Mouse (Mus musculus): ENCODE results near the gene Rgs14. TPM values are rescaled to one million over a fixed set of nuclear protein-coding genes. Genes with fewer than 3 reads are reported as not detected.

The Rgs14 gene
- total RNA-seq, 4 experiments from 2014 or later: 0.19 to 0.80 (median 0.41) TPM

DNA sequence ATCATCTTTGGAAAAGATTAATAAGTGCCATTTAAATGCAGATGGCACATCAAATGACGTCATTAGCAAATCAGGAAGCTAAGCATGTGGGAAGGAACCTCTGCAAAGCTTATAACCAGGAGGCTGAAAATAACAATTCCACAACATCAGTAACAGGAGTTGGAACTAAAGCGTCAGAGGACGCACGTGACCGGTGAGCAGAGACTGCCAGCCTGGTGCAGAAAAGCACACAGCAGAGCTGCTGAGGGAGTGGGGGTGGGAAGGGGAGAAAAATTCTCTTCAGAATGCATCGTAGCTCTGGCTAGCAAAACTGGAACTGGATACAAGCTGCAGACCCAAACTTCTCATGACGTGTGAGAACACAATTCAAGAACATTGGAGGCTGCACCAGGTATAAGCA is 25.2 kb upstream of the Rgs14 start:
- DNase-seq (ENCODE audit: low spot score): no peak

DNA sequence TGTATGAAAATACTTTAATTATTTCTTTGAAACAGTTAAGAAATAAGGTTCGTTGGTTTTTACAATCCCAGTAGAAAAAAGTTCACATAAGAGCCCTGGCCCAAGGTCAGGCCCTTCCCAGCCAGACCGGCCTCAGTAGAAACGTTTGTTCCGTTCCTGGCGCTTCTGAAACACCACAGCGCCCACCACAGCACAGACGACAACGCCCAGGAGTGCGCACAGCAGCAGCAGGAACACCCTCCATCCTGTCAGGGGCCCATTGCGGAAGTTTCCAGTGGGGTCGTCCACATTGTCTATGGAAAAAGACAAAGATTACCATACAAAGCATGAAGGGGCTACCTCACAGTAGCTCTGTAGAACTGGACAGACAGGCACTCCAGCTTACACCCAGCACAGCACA is 22.8 kb upstream of the Rgs14 start:
- no peak for DNase-seq (ENCODE audit: low spot score)

DNA sequence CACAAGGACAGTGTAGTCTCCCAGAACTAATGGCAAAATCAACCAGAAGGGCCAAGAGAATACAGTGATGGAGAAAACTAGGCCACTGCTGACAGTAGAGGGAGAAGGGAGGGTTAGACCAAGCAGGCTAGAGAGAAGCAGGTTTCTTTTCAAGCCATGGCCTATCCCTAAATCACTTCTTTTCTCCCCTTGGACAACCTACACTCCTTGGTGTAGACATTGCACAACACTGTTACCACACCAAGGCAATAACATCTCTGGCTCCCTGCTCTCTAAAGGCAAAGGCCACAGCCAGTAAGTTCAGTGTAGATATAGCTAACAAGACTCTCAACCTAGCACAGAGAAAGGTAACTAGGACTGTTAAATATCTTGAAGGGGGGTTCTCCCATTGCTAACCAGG is 8.4 kb upstream of the Rgs14 start:
- no peak for DNase-seq (ENCODE audit: low spot score)

DNA sequence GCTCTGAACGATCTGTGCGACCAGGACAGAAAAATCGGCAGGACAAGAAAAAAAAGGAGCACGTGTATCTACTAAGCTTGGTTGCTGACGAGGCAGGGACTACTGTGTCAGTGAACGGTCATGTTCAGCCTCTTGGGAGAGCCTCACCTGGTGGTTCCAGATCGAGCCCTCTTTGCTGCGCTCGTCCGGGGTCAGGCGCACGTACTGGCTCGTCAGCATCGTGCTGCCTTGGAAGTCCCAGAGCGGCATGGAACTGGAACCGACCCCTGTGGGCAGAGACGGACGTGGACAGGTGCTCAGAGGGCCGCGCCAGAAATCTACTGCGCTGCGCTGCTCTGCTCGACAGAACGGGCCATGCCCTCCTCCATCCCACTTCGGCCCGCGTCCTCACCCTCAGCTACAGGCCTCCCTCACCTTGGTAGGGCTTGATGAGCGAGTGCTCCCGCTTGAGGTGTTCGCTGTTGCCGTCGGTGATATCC is 7.5 kb upstream of the Rgs14 start:
- DNase-seq (ENCODE audit: low spot score): no peak

DNA sequence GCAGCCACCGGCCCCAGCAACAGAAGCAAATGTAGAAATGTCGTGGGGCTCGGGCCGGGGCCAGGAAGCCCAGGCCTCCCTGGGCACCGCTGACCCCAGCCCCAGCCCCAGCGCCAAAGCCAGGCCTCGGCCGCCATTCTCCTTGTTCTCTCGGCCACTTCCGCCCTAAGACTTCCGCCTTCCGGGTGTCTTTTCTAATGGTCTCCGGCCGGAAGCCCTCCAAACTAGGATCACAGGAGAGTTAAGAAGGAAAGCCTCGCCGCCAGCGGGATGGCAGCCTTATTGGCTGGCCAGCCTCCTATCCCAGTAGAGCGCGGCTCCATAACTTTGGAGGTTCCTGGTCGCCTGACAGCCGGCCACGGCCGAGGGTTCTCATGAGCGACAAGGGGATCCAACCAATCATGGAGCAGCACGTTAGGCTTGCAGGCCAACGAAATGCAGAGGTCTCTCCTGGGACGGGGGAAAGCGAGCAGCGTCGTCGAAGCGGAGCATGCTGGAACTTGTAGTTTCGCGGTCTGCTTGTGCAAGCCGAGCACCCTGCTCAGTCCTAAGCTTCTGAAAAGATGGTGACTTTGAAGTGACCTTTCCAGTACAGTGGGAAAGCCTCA is 7.0 kb upstream of the Rgs14 start, which contains the start of gene Lman2:
Lman2 (minus strand) TSS at position 331 of the 608 bp plus-strand sequence.
- peak; percentile 98 for DNase-seq (ENCODE audit: low spot score)

DNA sequence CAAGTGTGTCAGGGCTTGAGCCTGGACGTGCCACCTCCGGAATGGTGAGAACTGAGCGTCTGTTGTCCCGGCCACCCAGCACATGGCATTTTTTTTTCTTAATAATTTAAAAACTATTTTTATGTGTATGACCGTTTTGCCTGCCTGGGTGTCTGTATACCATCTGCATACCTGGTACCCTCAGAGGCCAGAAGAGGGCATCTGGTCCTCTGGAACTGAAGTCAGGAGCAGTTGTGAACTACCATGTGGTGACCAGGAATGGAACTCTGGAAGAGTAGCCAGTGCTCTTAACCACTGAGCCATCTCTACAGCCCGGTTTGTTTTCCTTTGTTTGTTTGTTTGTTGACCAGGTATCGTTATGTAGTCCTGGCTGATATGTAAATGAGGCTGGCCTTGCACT is 1.1 kb upstream of the Rgs14 start:
- no peak for DNase-seq (ENCODE audit: low spot score)

DNA sequence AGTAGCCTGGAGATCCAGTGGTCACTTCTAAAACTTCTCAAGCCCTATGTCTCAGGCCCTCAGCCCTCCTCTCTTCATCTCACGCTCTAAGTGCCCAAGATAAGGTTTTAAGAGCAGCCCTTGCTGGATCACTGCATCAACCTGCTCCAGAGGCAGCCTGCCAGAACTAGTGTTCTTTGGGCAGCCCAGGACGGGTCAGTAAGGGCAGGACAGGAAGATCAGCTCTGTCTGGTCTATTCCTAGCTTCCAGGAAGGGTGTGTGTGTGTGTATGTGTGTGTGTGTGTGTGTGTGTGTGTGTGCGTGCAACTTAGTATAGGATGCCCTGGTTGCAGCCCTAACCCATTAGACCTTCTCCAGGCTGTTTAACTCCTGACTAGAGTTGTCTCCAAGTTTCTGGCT is 702 bp downstream of the Rgs14 start:
- peak; percentile 36 for DNase-seq (ENCODE audit: low spot score)

DNA sequence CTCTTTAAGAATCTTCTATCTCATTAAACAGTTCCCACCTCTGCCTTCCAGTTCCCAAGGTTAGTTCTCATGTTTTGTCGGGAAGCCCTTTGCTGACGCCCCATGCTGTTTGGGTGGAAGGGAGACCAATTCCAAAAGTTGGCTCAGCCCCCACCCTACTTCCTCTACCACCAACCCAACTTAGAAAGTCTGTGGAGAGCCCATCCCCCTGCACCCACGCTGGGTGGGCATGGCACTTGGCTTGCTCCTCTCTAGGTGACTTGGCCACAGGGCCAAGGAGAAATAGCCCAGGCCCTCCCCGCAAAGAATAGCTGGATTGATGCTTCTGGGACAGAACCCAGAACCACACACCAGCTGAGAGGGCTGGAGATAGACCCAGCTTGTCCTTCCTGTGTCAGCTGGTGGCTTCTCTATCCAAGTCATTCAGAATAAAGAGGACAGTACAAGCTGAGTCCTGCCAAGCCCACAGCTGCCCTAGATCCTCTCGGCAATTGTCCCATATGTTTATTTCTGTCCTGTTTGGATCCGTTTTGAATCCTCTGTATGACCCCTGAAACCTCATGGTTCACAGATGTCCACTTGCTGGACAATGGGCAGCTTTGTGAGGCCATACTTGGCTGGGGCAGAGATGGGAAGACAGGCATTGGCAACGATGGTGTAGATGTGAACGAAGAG is 1.6 kb downstream of the Rgs14 start:
- peak; percentile 40 for DNase-seq (ENCODE audit: low spot score)

DNA sequence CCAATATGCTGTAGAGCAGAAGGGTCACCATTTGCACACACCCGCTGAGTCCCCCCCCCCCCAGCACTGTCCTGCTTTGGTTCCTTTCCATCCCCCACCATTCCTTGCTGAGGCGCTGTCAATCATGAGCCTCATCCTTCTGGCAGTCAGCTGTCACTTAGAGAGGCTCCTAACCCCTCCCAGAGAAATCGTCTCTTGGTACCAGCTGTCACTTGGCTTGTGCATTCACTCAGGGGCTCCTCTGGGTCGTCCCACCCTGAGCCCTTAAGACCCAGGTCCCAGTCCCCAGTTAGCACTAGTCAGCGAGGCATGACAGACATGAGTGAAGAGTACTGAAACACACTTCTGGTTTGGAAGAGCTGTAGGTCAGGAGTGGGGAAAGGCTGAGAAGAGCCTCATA is 2.2 kb downstream of the Rgs14 start:
- no peak for DNase-seq (ENCODE audit: low spot score)

DNA sequence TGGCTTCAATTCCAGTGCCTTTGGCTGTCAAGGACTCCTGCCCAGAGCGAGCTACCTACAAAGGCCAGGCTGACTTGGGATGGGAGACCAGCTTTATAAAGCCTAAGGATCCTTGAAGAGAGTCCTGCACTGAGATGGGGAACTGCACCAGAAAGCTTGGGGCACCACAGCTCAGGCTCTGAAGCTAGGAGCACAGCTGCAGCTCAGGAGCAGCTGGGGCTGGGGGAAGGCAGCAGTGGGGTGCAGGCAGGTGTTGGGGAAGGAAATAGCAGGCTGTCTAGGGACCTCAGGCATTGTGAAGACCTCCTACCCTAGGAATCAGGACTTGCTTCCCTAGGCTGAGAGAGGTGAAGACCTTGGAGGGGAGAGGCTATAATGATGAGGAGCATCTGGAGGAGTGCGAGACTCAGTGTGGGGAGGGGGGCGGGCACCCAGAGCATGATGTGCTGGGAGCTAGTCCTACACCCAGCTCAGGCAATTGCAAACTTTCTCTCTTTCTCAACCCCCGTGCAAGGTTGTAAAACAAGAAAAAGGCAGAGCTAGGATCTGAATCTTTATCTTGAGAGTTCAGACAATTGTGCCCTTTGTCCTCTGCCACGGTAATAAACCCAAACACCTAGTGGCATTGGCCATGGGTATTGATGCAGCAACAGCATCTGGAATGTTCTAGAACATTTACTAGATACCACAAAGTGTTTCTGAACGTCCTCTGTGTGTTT is 4.8 kb downstream of the Rgs14 start:
- no peak for DNase-seq (ENCODE audit: low spot score)

DNA sequence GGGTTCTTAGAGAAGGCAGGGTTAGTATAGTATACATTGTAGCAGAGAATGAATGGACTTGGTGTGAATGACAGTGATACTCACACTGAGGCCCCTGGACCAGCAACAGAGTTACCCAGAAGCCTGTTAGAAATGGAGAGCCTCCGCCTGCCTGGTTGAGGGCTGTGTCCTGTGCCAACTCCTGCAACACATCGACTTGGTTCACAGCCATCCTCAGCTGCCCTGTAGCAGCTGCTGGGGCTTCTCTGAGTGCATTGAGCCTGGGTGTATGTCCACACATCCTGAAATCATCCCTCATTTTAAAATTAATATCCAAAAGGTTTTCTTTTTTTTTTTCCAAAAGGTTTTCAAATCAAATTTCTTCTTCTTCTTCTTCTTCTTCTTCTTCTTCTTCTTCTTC is 6.3 kb downstream of the Rgs14 start:
- no peak for DNase-seq (ENCODE audit: low spot score)

DNA sequence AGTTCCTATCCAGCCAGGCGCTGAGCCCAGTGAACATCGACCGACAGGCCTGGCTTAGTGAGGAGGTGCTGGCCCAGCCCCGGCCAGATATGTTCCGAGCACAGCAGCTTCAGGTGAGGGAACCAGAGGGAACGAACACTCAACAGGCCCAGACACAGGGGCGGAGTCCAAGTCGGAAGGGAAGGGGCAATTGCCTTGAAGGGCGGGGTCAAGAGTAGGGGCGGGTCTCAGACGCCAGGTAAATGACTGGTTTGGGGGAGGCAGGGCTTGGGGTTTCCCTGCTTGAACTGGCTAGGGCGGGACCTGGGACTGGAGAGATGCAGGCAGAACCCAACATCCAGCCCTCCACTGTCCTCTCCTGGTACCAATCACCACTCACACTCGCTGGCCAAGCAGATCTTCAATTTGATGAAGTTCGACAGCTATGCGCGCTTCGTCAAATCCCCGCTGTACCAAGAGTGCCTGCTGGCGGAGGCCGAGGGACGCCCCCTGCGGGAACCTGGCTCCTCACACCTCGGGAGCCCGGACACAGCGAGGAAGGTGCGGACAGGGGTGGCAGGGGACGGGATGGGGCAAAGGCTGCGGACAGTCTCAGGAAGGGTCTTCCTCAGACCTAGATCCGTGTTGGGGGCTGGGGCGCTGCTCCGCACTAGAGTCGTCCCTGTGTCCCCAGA is 9.5 kb downstream of the Rgs14 start:
- DNase-seq (ENCODE audit: low spot score): no peak

DNA sequence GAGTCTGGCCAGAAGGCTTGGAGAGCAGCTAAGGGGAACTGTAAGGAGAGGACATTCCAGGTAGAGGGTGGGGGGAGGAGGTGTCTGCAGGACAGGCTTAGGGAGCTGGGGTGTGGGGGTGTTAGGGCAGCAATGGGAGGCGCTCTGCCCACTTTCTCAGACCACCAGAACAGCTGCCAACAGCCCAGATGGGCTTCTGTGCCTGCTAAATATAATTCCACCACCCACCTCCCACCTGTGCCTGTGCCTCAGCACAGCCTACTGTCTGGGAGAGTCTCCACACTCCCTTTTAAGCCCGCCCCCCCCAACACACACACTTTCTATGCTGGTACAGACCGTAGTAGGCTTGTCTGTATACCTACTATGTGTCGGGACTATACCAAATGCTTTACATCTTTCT is 12.3 kb downstream of the Rgs14 start:
- DNase-seq (ENCODE audit: low spot score): no peak

DNA sequence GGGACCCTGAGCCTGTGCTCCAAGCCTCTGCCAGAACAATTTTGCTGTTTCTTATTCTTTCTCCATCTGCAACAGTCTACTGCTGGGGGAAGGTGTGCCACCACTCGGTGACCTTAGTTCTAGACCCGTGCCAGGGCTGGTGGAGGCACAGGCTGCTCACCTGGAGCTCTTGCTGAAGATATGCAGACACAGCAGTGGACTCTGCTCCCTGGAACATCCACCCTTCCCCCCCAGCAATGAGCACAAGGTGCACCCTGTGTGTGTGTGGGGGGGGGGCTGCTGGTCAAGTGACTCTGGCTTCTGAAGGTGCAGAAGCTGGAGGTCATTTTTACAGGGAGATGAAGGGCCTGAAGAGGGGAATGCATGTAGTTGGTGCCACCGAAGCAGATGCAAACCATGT is 21.1 kb downstream of the Rgs14 start:
- no peak for DNase-seq (ENCODE audit: low spot score)

DNA sequence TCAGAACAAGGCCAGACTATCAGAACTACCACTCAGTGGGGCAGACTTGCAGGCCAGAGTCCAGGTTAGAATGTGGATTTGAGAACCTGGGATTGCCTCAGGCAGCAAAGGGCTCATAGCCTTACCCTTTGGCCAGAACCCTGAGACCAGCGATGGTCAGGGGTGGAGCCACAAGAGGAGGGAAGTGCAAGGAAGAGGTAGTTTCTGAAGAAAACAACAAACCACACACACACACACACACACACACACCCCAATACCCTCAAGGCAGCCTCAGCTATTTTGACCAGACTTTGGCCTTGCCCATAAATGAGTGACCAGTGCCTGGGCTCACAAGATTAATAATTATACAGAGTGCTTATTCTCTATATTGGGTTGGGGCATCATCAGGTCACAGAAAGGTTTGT is 22.1 kb downstream of the Rgs14 start:
- DNase-seq (ENCODE audit: low spot score): no peak

DNA sequence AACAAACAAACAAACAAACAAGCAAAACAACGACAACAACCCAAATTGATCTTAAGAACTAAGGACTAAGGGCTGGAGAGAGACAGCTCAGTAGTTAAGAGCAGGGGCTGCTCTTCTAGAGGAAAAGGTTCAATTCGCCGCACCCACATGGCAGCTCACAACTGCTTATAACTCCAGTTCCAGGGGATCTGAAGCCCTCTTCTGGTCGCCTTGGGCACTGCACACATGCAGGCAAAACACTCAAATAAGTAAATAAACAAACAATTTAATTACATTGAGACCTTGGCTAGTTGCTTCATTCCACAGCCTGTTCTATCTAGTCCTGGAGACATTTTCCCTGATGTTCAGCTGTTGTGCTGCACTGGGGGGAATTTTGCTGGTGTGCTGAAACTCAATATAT is 23.4 kb downstream of the Rgs14 start:
- no peak for DNase-seq (ENCODE audit: low spot score)

DNA sequence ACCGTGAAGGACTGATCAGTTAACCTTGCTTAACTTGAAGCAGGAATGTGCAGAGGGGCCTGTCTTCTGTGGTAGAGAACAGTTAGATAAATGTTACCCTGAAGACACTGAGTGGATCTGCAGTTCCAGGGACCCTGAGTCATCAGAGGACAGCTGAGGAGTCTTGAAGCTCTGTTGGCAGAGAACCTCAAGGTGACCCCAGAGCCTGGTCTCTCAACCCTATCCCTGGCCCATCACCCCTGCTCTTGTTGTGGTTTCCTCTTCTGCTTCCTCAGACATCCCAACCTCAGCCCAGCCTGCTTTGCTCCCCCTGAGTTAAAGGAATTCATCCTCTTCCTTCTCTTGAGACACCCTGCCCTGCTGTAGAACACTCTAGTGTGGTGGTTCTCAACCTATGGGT is 28.6 kb downstream of the Rgs14 start, which contains the start of gene Slc34a1:
Slc34a1 (plus strand) TSS at position 100 of the 400 bp plus-strand sequence.
- DNase-seq (ENCODE audit: low spot score): no peak

DNA sequence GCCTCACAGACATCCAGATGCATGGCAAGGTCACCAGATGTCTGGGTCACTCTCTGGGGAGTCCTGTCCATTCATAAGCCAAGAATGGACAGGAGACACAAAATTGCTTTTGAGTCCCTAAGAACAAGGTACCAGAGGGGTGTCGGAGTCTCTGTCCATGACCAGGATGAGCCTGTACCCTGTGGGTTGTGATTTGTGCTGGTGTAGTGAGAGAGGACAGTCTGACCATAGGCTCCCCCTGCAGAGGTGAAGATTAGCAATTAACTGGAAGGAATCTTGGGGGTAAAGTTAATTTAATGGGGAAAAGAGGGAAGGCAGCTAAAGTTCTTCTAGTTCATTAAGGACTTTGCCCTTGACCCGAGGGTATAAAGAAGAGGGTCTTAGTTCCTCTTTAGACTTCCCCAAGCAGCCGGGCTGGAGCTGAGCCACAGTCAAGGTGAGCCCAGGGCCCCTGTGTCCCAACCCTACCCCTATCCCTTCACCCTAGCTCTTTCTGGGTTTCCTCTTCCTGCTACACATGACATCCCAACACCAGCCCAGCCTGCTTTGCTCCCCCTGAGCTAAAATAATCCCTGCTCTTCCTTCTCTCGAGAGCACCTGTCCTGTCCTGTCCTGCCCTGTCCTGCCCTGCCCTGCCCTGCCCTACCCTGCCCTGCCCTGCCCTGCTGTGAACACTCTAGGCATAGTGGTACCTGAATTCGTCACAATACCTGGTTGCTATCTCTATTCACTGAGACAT is 29.9 kb downstream of the Rgs14 start:
- no peak for DNase-seq (ENCODE audit: low spot score)

DNA sequence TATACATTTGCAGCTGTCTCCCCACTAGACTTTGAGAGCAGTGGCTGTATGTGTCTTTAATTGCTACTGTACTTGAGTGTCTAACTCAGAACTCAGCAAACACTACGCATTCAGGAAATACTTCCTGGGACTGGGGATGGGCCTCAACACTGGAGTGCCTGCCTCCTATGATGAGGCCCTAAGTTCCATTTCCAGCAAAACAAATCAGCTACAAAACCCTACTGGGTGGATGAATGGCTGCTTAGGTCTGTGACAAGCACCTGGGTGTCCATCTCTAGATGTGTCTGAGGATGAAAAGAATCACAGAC is 30.5 kb downstream of the Rgs14 start:
- no peak for DNase-seq (ENCODE audit: low spot score)

DNA sequence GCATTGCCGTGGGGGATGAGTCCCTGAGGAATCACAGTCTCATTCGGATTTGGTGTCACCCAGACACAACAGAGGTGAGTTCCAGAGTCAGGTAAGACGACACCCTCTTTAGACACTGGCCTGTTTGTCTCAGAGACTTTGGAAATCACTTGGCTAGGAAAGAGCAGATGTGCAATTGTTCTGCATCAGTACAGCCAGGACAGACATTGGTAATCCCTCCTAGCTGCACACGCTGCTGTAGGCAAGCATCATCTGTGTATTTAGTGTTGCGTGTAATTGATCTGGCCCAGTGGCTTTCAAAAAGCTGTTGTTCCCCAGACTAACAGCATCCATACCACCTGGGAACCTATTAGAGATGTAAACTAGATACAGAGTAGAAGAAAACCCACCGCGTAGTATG is 33.7 kb downstream of the Rgs14 start:
- DNase-seq (ENCODE audit: low spot score): no peak

DNA sequence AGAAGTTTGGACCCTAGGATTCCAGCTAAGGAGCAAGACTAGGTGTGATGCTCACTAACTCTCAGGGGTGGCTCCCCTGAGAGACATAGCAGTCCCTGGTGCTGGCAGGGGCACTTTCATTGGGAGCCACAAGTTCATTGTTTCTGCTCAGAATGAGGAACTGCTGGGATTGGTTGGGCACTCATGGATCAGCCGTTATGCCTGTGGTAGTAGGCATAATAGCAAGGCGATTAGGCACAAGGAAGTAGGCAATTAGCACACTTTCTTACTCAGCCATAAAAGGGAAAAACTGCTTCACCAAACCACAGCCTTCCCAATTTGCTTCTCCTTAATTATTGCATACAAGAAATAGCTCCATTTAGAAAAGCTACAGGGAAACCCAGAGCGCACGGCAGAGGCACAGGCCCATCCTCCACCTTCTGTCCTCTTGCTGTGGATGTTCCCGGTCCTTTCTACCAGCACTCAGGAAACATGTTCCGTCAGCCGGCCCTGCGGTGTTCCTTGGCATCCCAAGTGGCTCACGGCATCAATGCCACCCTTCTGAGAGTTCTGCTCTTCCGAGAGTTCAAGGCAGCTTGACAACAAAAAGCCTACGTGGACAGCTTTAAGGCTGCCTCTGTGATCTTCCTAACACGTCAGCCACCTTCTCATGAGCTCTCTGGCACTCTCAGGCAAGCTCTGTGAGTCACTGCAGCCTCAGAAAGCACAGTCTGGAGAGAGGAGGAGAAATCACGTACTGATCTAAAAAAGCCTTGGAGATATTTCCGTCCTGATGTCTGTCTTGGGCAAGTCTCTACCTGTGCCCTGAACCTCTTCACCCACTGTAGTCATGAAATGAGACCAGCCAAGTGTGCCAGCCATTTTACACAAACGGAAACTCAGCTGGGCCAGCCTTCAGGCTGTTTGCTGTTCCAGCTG is 34.7 kb downstream of the Rgs14 start:
- DNase-seq (ENCODE audit: low spot score): no peak
